In genomic region chr9:121619441-121619840, GRCm38 (mm10) we compare ENCODE assay signal across 30 mouse cellular contexts. TPM values are rescaled to one million over a fixed set of nuclear protein-coding genes. Genes with fewer than 3 reads are reported as not detected.
DNase-seq lines count a peak whose midpoint lies in the region; ATAC-seq lines count a peak whose summit lies in the region.
"Had no signal": no experiment of that assay in that cellular context is flagged by ENCODE, and none has a peak within 500 bp of the region (broad histone marks: within the 10 kb centered on the region; RNA-seq: fewer than 3 reads in every experiment).

No protein-coding gene starts in this region.

- H3K27ac ChIP-seq in lung, embryonic 16.5 days (ENCODE audit: low read length) = no peak overlapping the region
- H3K27ac ChIP-seq in limb, embryonic 11.5 days (replicated peaks; ENCODE audit: low read depth, low read length) = no peak overlapping the region
- H3K27ac ChIP-seq: forebrain, embryonic 12.5 days; heart, embryonic 10.5 days; heart, embryonic 15.5 days; intestine, embryonic 15.5 days; liver, embryonic 14.5 days; midbrain, embryonic 15.5 days had no signal

- H3K27me3 ChIP-seq in lung, embryonic 16.5 days (ENCODE audit: control insufficient read depth, insufficient read depth, low read depth, low read length) = no peaks in the 10 kb centered on the region
- no peaks in the 10 kb centered on the region for H3K27me3 ChIP-seq in limb, embryonic 11.5 days (ENCODE audit: control insufficient read depth, insufficient read depth, low read length)
- H3K27me3 ChIP-seq: intestine, embryonic 15.5 days; midbrain, embryonic 15.5 days had no signal

- no peak overlapping the region for H3K4me2 ChIP-seq in lung, embryonic 16.5 days (ENCODE audit: low read depth, low read length)
- no peak overlapping the region for H3K4me2 ChIP-seq in limb, embryonic 11.5 days (ENCODE audit: low read depth, severe bottlenecking)
- H3K4me2 ChIP-seq: forebrain, embryonic 12.5 days; heart, embryonic 15.5 days; intestine, embryonic 15.5 days; midbrain, embryonic 15.5 days had no signal

- peak; percentile 65; the same call in 1 of the 2 replicates for ATAC-seq in lung, embryonic 16.5 days (ENCODE audit: low read depth)
- 0 out of 2 replicates have a peak, but pooled peaks have one; percentile 35 for ATAC-seq in limb, embryonic 11.5 days (ENCODE audit: insufficient number of reproducible peaks, low FRiP score, low TSS enrichment, low read depth)
- ATAC-seq: forebrain, postnatal 0 days; hindbrain, embryonic 16.5 days; intestine, embryonic 15.5 days; midbrain, embryonic 15.5 days; Patski had no signal

- no peak for DNase-seq in lung, postnatal 4 days
- peak; percentile 87 for DNase-seq in fat pad, adult 2 months (ENCODE audit: extremely low read depth, low read depth, low spot score)
- DNase-seq in limb, embryonic 11.5 days (ENCODE audit: low spot score) = peak; percentile 41
- peak; percentile 18 for DNase-seq in lung, postnatal 25 days (ENCODE audit: low spot score)
- no peak for DNase-seq in kidney, adult 8-10 months
- DNase-seq in heart, adult 9 months (ENCODE audit: low spot score in 2 of 2) = no peak
- DNase-seq: adrenal gland, postnatal 10 days; cerebellum, adult 8-10 months; cerebellum, postnatal 25 days; embryo, embryonic 11 days; forebrain, postnatal 0 days; gastrocnemius, postnatal 10 days; kidney, adult 2 months; kidney, postnatal 10 days; liver; right cerebral cortex, postnatal 25 days; thymus, postnatal 25 days had no signal

- no peak overlapping the region for H3K4me3 ChIP-seq in lung, embryonic 16.5 days (ENCODE audit: low read length)
- H3K4me3 ChIP-seq in limb, embryonic 11.5 days (ENCODE audit: low read depth, low read length) = no peak overlapping the region
- H3K4me3 ChIP-seq: erythroblast, embryonic 14.5 days; forebrain, embryonic 12.5 days; heart, embryonic 10.5 days; heart, embryonic 15.5 days; intestine, embryonic 15.5 days; midbrain, embryonic 15.5 days had no signal

- H3K4me1 ChIP-seq in lung, embryonic 16.5 days (replicated peaks; ENCODE audit: control insufficient read depth, insufficient read depth, low read length) = peaks cover 4% of the 10 kb centered on the region; the same call in 1 of the 2 replicates
- H3K4me1 ChIP-seq in limb, embryonic 11.5 days (ENCODE audit: control insufficient read depth, insufficient read depth, low read length) = 0 out of 2 replicates have a peak, but pooled peaks cover 3% of the 10 kb centered on the region
- H3K4me1 ChIP-seq: forebrain, embryonic 12.5 days; intestine, embryonic 15.5 days; midbrain, embryonic 15.5 days had no signal

- H3K9ac ChIP-seq in lung, embryonic 16.5 days (ENCODE audit: low read length) = no peak overlapping the region
- H3K9ac ChIP-seq in limb, embryonic 11.5 days (ENCODE audit: low read length) = no peak overlapping the region
- H3K9ac ChIP-seq: forebrain, embryonic 12.5 days; forebrain, postnatal 0 days; heart, embryonic 15.5 days; intestine, embryonic 15.5 days; liver, embryonic 14.5 days; midbrain, embryonic 15.5 days had no signal

- WGBS in lung, embryonic 16.5 days = 27% methylated on average over 7 of the region's 7 CpGs
- WGBS in limb, embryonic 11.5 days = 37% methylated on average over 7 of the region's 7 CpGs

- no peaks in the 10 kb centered on the region for H3K9me3 ChIP-seq in lung, embryonic 16.5 days (ENCODE audit: control insufficient read depth, low read length)
- H3K9me3 ChIP-seq in limb, embryonic 11.5 days (ENCODE audit: control insufficient read depth, low read length) = no peaks in the 10 kb centered on the region
- H3K9me3 ChIP-seq: forebrain, embryonic 12.5 days; heart, embryonic 10.5 days; heart, embryonic 15.5 days; intestine, embryonic 15.5 days; midbrain, embryonic 15.5 days had no signal

- no peaks in the 10 kb centered on the region for H3K36me3 ChIP-seq in lung, embryonic 16.5 days (ENCODE audit: control insufficient read depth, insufficient read depth, low read length)
- H3K36me3 ChIP-seq in limb, embryonic 11.5 days (ENCODE audit: control insufficient read depth, insufficient read depth, low read length) = no peaks in the 10 kb centered on the region
- H3K36me3 ChIP-seq: forebrain, embryonic 12.5 days; heart, embryonic 10.5 days; heart, embryonic 15.5 days; intestine, embryonic 15.5 days; midbrain, embryonic 15.5 days had no signal

RNA-seq across cellular contexts. Expression of gene Lyzl4, which starts 22.5 kb away (rescaled TPM):
- polyA plus RNA-seq in lung, embryonic 16.5 days (2015; fragmentation: Nextera tagmentation; extraction: Ambion mirVana) = 0.34 TPM in 1 of 2 replicates, not detected in the other
- polyA plus RNA-seq in limb, embryonic 11.5 days (2014; fragmentation: Nextera tagmentation; extraction: Ambion mirVana) = not detected in 2 replicates
- polyA plus RNA-seq: C2C12; erythroblast, embryonic 14.5 days; forebrain, embryonic 12.5 days; forebrain, postnatal 0 days; heart, embryonic 10.5 days; hindbrain, embryonic 11.5 days; intestine, embryonic 15.5 days; neural tube, embryonic 11.5 days; Patski had no signal

RNA-seq across cellular contexts. Expression of gene Vipr1, which starts 23.1 kb away (rescaled TPM):
- polyA plus RNA-seq in lung, embryonic 16.5 days (2015; fragmentation: Nextera tagmentation; extraction: Ambion mirVana) = 0.36 and 0.50 TPM in 2 replicates
- 0.27 and 0.69 TPM in 2 replicates for polyA plus RNA-seq in limb, embryonic 11.5 days (2014; fragmentation: Nextera tagmentation; extraction: Ambion mirVana)
- polyA plus RNA-seq: erythroblast, embryonic 14.5 days; Patski had no signal

Comparison
In these comparisons a context has a peak if more than half of its experiments do, and no peak if none do; other contexts are left out.
1. DNase-seq: peak in fat pad, adult 2 months (single experiment), limb, embryonic 11.5 days (single experiment) and lung, postnatal 25 days (single experiment); none in lung, postnatal 4 days (0 of 2), kidney, adult 8-10 months (0 of 2) and heart, adult 9 months (0 of 2).